Mouse (Mus musculus) stomach, postnatal 0 days (tissue): Measurements from ENCODE around the gene Cog6. TPM values are rescaled to one million over a fixed set of nuclear protein-coding genes. Genes with fewer than 3 reads are reported as not detected.
A peak's percentile ranks its signal among the peaks of the same experiment; 100 is the strongest.
"Not testable (repeated sequence)": the region's sequence is repeated elsewhere in the genome, so short reads cannot be mapped to it uniquely, and the experiment has no call there.

ENCODE experiments used
- ATAC-seq: fragments of 200-750 bp; cut with Nextera tagmentation; 2 replicates; pipeline ENCODE4 v1.8.0; 2017; ENCODE audit not compliant: low FRiP score, low TSS enrichment
- DNase-seq: peaks from one replicate; pipeline ENCODE4 v3.0.0-alpha.2; 2016; ENCODE audit warnings: low spot score
- H3K27ac ChIP-seq: fragments of 300-500 bp; sonication (generic); replicated peaks from 2 replicates; pipeline ENCODE4 v1.5.1; 2014; ENCODE audit warnings: mild to moderate bottlenecking, control low read depth
- H3K27me3 ChIP-seq: fragments of 300-500 bp; sonication (generic); 2 replicates; pipeline ENCODE4 v1.6.1; 2014; ENCODE audit warnings: low read length; ENCODE audit not compliant: control insufficient read depth, insufficient read depth
- H3K36me3 ChIP-seq: fragments of 300-500 bp; sonication (generic); 2 replicates; pipeline ENCODE4 v1.6.1; 2014; ENCODE audit warnings: low read length, mixed read lengths; ENCODE audit not compliant: control insufficient read depth, insufficient read depth
- H3K4me1 ChIP-seq: fragments of 300-500 bp; sonication (generic); replicated peaks from 2 replicates; pipeline ENCODE4 v1.6.1; 2014; ENCODE audit warnings: antibody characterized with exemption; ENCODE audit not compliant: control insufficient read depth, insufficient read depth
- H3K4me2 ChIP-seq: fragments of 300-500 bp; sonication (generic); replicated peaks from 2 replicates; pipeline ENCODE4 v1.6.1; 2014; ENCODE audit warnings: low read depth, mild to moderate bottlenecking, control low read depth, moderate library complexity
- H3K4me3 ChIP-seq: fragments of 300-500 bp; sonication (generic); 2 replicates; pipeline ENCODE4 v1.5.1; 2014; ENCODE audit warnings: low read depth, low read length, control low read depth
- H3K9ac ChIP-seq: fragments of 300-500 bp; sonication (generic); 2 replicates; pipeline ENCODE4 v1.6.1; 2014; ENCODE audit warnings: mild to moderate bottlenecking, low read length, control low read depth, mixed read lengths
- H3K9me3 ChIP-seq: fragments of 300-500 bp; sonication (generic); 2 replicates; pipeline ENCODE4 v1.6.1; 2016; ENCODE audit warnings: low read length; ENCODE audit not compliant: control insufficient read depth
- CTCF ChIP-seq: IDR thresholded peaks from 2 replicates; pipeline ENCODE4 v1.5.1; 2016; ENCODE audit warnings: antibody characterized with exemption, low read depth, mild to moderate bottlenecking, moderate library complexity
- EP300 ChIP-seq: optimal IDR thresholded peaks from 2 replicates; pipeline ENCODE3; 2016; ENCODE audit warnings: antibody characterized with exemption
- WGBS: fragments of 180-500 bp; shearing (Covaris S2); extraction: QIAGEN DNeasy Blood & Tissue Kit; methylation state at CpG from one replicate; pipeline ENCODE4 v1.1.7; 2014; 5-methylcytosine and 5-hydroxymethylcytosine counted together
- polyA plus RNA-seq: library from polyadenylated mRNA; unstranded; fragments of >200 nt; fragmentation: Nextera tagmentation; extraction: Ambion mirVana; gene quantifications from 2 replicates; pipeline ENCODE4 v1.2.1, GENCODE M21; 2015

Cog6 gene
- polyA plus RNA-seq, 1 experiment from 2014 or later: 25.7 TPM

DNA sequence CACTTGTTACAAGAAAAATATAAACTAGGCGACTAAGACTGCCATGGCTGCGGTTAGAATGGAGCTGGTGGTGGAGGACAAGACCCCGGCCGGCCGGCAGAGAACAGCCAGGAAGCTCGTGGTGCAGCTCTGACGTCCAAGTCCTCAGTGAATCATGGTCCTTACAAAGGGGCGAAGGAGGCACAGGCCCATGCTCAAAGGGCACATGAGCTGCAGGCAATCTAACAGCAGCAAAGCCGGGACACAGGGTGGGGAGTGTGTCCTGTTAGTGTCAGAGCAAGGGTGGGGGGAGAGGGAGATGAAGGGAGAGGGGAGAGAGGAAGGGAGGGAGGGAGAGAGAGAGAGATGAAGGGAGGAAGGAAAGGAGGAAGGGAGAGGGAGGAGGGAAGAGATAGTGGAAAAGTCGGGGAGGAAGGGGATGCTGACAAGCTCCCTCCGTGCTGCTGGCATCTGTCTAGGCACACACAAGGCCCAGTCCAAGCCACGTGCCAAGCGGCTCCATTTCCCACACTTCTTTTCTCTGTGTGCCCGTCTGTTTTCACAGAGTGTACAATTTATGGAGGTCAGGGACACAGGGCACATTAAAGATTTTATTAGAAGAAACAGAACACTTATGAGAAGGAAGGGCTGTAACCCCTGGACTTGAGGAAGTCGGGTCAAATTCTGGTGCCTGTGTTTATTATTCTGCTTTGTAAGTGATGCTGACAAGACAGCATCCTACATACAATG is 17.9 kb downstream of the Cog6 start:
- Histone ChIP-seq H3K27me3 (no peaks in the 10 kb centered on the region), H3K36me3 (peaks cover 21% of the 10 kb centered on the region), H3K4me1 (no peaks in the 10 kb centered on the region), H3K9ac (no peak overlapping the region), H3K27ac (no peak overlapping the region), H3K9me3 (no peaks in the 10 kb centered on the region), H3K4me3 (no peak overlapping the region), H3K4me2 (no peak overlapping the region)
- ATAC-seq (no peak), DNase-seq (no peak)
- WGBS: 77% methylated on average over 15 of the region's 15 CpGs
- TF ChIP-seq CTCF (no peak), EP300 (no peak)

DNA sequence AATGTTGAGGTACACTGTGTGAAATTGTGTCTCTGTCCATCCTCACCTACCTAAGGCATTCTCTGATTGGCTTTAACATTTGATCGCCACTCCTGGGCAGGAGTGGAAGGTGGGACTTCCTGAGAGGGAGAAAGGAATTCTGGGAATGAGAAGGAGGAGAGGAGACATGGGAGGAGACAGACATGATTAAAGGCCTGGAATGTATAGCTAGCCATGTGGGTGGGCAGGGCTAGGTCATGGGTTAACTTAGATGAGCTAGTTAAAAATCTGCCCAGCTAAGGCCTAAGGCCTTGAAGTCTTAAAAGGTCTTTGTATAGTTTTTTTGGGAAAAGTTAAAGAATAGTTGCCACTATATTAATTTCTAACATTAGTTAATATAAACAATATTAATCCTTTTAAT is 19.7 kb downstream of the Cog6 start:
- Histone ChIP-seq H3K27ac (no peak overlapping the region), H3K4me2 (no peak overlapping the region), H3K4me3 (no peak overlapping the region), H3K27me3 (no peaks in the 10 kb centered on the region), H3K9ac (no peak overlapping the region), H3K4me1 (no peaks in the 10 kb centered on the region), H3K9me3 (no peaks in the 10 kb centered on the region), H3K36me3 (peaks cover 23% of the 10 kb centered on the region)
- ATAC-seq (no peak), DNase-seq (no peak)
- WGBS: 61% methylated on average over 1 of the region's 1 CpGs
- TF ChIP-seq EP300 (no peak), CTCF (no peak)

DNA sequence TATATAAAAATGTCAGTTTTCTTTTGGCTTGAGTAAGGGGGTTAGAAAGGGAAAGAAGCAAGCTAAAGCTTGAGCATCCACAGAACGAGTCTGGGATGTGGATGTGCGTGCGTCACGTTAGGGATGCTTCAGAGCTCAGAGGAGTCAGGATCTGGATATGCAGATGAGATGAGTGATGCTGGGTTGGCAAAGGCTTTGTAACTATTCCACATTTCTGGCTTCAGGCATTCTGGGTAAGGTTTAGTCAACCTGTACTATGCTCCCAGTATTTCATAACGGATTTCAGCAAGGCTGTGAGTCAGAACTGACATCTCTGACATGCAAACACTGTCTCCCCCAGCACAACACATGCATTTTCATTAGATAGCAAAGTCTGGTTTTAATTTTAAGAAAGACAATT is 20.4 kb downstream of the Cog6 start:
- Histone ChIP-seq H3K4me1 (no peaks in the 10 kb centered on the region), H3K36me3 (peaks cover 27% of the 10 kb centered on the region), H3K4me3 (no peak overlapping the region), H3K9ac (no peak overlapping the region), H3K9me3 (no peaks in the 10 kb centered on the region), H3K27ac (no peak overlapping the region), H3K27me3 (no peaks in the 10 kb centered on the region), H3K4me2 (no peak overlapping the region)
- ATAC-seq (no peak), DNase-seq (no peak)
- TF ChIP-seq EP300 (no peak), CTCF (no peak)
- WGBS: 87% methylated on average over 5 of the region's 5 CpGs

DNA sequence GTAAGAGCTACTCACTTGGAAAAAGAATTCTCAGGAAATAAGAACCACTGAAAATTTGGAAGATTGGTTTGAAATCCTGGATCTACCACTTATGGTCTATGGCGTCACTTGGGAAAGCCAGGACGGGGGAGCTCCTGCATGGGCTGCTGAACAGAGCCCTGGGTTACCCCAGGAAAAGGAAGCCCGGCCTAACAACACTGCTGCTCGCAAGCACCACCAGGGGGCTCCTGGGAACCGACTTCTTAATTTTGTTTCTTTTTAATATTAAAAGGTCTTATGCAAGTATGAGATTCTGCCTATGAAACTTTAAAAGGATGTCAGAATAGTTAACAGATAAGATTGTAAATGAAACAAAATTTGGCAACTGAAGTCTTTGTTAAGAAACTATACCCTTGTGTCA is 22.4 kb downstream of the Cog6 start:
- no peak for DNase-seq
- ATAC-seq: no peak
- no peaks in the 10 kb centered on the region for H3K9me3 ChIP-seq
- H3K4me3 ChIP-seq: no peak overlapping the region
- TF ChIP-seq EP300 (no peak), CTCF (peak; percentile 57)
- 75% methylated on average over 5 of the region's 5 CpGs for WGBS
- H3K27ac ChIP-seq: no peak overlapping the region
- H3K36me3 ChIP-seq: peaks cover 24% of the 10 kb centered on the region
- no peaks in the 10 kb centered on the region for H3K27me3 ChIP-seq
- no peaks in the 10 kb centered on the region for H3K4me1 ChIP-seq
- no peak overlapping the region for H3K9ac ChIP-seq
- H3K4me2 ChIP-seq: no peak overlapping the region

DNA sequence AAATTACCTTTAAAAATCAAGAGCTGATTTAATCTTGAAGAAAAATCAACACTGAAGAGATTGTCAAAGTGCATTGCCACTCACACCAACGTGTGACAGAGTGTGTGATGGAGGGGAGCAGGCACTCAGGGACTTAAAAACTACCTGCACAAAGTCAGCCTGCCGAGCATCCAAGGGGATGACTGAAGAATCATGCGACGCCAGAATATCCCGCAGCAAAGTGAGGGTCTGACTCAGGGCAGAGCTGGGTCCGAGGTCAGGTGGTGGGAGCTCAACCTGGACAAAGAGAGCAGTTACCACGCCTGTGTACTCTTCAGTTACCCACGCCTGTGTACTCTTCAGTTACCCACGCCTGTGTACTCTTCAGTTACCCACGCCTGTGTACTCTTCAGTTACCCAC is 23.7 kb downstream of the Cog6 start:
- Histone ChIP-seq H3K27me3 (no peaks in the 10 kb centered on the region), H3K36me3 (peaks cover 25% of the 10 kb centered on the region), H3K9ac (no peak overlapping the region), H3K9me3 (no peaks in the 10 kb centered on the region), H3K4me3 (no peak overlapping the region), H3K4me2 (no peak overlapping the region), H3K27ac (no peak overlapping the region), H3K4me1 (no peaks in the 10 kb centered on the region)
- DNase-seq (no peak), ATAC-seq (no peak)
- TF ChIP-seq EP300 (no peak), CTCF (no peak)
- WGBS: 85% methylated on average over 9 of the region's 10 CpGs

DNA sequence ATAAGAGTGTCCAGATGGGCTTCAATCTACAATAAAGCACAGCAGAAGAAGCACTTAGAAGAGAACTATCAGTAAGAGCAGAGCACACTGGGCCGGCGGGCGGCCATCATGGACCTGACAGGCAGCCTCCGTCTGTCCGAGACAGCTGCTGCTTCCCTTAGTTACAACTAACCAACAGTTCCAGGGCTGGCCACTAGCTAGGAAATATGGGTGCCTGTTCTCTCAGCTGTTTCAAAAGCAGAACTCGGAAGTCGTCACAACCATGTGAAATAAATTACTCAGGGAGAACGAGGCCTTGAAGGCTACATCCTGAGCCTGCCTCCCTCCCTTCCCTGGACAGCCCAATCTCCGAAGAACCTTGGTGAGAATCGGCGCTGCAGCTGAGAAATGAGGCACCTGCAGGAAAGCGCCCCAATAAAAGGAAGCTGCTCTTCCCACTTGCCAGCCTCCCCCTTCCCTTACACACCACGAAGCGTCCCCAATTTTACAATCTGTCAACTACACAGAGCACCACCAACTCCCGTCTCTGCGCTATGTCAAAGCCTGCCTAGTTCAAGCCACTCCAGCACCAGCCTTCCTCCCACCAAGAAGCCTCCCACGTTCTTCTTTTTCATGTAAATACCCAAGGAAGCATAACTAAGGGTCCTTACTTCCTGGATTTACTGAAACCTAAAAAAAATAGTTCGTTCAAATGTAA is 26.8 kb downstream of the Cog6 start:
- WGBS: 71% methylated on average over 18 of the region's 18 CpGs
- DNase-seq (no peak), ATAC-seq (no peak)

DNA sequence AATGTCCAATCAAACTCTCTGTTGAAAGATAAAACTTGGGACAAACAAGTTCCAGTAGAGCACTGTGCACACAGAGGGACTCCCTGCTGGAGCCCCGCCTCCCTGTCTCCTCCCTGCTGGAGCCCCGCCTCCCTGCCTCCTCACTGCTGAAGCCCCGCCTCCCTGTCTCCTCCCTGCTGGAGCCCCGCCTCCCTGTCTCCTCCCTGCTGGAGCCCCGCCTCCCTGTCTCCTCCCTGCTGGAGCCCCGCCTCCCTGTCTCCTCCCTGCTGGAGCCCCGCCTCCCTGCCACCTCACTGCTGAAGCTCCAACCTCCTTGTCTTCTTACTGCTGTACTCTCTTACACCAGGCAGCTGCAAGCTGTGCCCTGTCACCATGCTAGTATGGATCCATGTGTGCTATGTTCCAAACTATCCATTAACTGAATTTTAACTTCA is 31.5 kb downstream of the Cog6 start:
- not testable (repeated sequence) for H3K9me3 ChIP-seq, H3K9ac ChIP-seq, H3K27ac ChIP-seq, H3K27me3 ChIP-seq, H3K4me2 ChIP-seq, H3K4me3 ChIP-seq, H3K4me1 ChIP-seq
- WGBS: 76% methylated on average over 7 of the region's 7 CpGs
- DNase-seq (peak; percentile 83), ATAC-seq (peak; percentile 88)
- peaks cover 14% of the 10 kb centered on the region for H3K36me3 ChIP-seq

More for the DNA sequence above, 26.8 kb downstream of the Cog6 start:
- Histone ChIP-seq H3K4me2 (no peak overlapping the region), H3K27me3 (no peaks in the 10 kb centered on the region), H3K9me3 (no peaks in the 10 kb centered on the region), H3K4me3 (no peak overlapping the region), H3K4me1 (no peaks in the 10 kb centered on the region), H3K27ac (no peak overlapping the region), H3K9ac (no peak overlapping the region), H3K36me3 (peaks cover 19% of the 10 kb centered on the region)
- TF ChIP-seq EP300 (no peak), CTCF (no peak)
